Mouse (Mus musculus): ENCODE results near the gene Yif1a. TPM values are rescaled to one million over a fixed set of nuclear protein-coding genes. Genes with fewer than 3 reads are reported as not detected.

Yif1a gene
- polyA plus RNA-seq, 1 experiment from 2014 or later, result 198 TPM

- H3K27ac ChIP-seq (ENCODE audit: low read depth, low read length), result no peak overlapping the region
- H3K4me1 ChIP-seq (replicated peaks; ENCODE audit: control insufficient read depth, insufficient read depth, low read length), result peaks cover 8% of the 10 kb centered on the region; the same call in 1 of the 2 replicates
- no peaks in the 10 kb centered on the region for H3K9me3 ChIP-seq (ENCODE audit: control insufficient read depth)
- H3K9ac ChIP-seq (ENCODE audit: low read depth, low read length), result no peak overlapping the region
- ATAC-seq, result no peak
- H3K27me3 ChIP-seq (replicated peaks; ENCODE audit: control insufficient read depth, insufficient read depth, low read length), result no peaks in the 10 kb centered on the region
- no peak overlapping the region for H3K4me2 ChIP-seq (replicated peaks; ENCODE audit: low read depth)
- TF ChIP-seq CTCF (IDR thresholded peaks at IDR 0.05; ENCODE audit: low read depth), result no peak
- peaks cover 39% of the 10 kb centered on the region for H3K36me3 ChIP-seq (ENCODE audit: control insufficient read depth, insufficient read depth)
- no peak overlapping the region for H3K4me3 ChIP-seq (ENCODE audit: low read depth, low read length)
- 92% methylated on average over 10 of the region's 10 CpGs for WGBS
Observed at GRCm38 (mm10) chr19:5092083-5092482, 3.7 kb downstream of the Yif1a start.

GRCm38 (mm10) chr19:5093481-5094242, 5.3 kb downstream of the Yif1a start:
- TF ChIP-seq CTCF (IDR thresholded peaks at IDR 0.05; ENCODE audit: low read depth), result no peak
- no peak for ATAC-seq
- Histone ChIP-seq H3K36me3 (ENCODE audit: control insufficient read depth, insufficient read depth) (peaks cover 39% of the 10 kb centered on the region), H3K9ac (ENCODE audit: low read depth, low read length) (no peak overlapping the region), H3K4me1 (replicated peaks; ENCODE audit: control insufficient read depth, insufficient read depth, low read length) (peaks cover 12% of the 10 kb centered on the region), H3K27me3 (replicated peaks; ENCODE audit: control insufficient read depth, insufficient read depth, low read length) (0 out of 2 replicates have a peak, but pooled peaks cover 3% of the 10 kb centered on the region), H3K4me3 (ENCODE audit: low read depth, low read length) (no peak overlapping the region), H3K4me2 (replicated peaks; ENCODE audit: low read depth) (no peak overlapping the region), H3K9me3 (ENCODE audit: control insufficient read depth) (no peaks in the 10 kb centered on the region), H3K27ac (ENCODE audit: low read depth, low read length) (no peak overlapping the region)
- WGBS, result 73% methylated on average over 12 of the region's 12 CpGs

GRCm38 (mm10) chr19:5094243-5094632, 5.9 kb downstream of the Yif1a start:
- under 1% methylated on average over 21 of the region's 21 CpGs for WGBS

GRCm38 (mm10) chr19:5094746-5095417, 6.5 kb downstream of the Yif1a start:
- Histone ChIP-seq H3K4me3 (ENCODE audit: low read depth, low read length) (no peak overlapping the region), H3K4me2 (replicated peaks; ENCODE audit: low read depth) (no peak overlapping the region), H3K36me3 (ENCODE audit: control insufficient read depth, insufficient read depth) (peaks cover 42% of the 10 kb centered on the region), H3K27ac (ENCODE audit: low read depth, low read length) (no peak overlapping the region), H3K9me3 (ENCODE audit: control insufficient read depth) (no peaks in the 10 kb centered on the region), H3K9ac (ENCODE audit: low read depth, low read length) (no peak overlapping the region), H3K27me3 (replicated peaks; ENCODE audit: control insufficient read depth, insufficient read depth, low read length) (0 out of 2 replicates have a peak, but pooled peaks cover 3% of the 10 kb centered on the region), H3K4me1 (replicated peaks; ENCODE audit: control insufficient read depth, insufficient read depth, low read length) (peaks cover 9% of the 10 kb centered on the region)
- 45% methylated on average over 11 of the region's 11 CpGs for WGBS
- TF ChIP-seq CTCF (IDR thresholded peaks at IDR 0.05; ENCODE audit: low read depth), result no peak
- ATAC-seq, result no peak

More at GRCm38 (mm10) chr19:5094243-5094632, 5.9 kb downstream of the Yif1a start:
- Histone ChIP-seq H3K27ac (ENCODE audit: low read depth, low read length) (no peak overlapping the region), H3K36me3 (ENCODE audit: control insufficient read depth, insufficient read depth) (peaks cover 41% of the 10 kb centered on the region), H3K27me3 (replicated peaks; ENCODE audit: control insufficient read depth, insufficient read depth, low read length) (0 out of 2 replicates have a peak, but pooled peaks cover 3% of the 10 kb centered on the region), H3K4me1 (replicated peaks; ENCODE audit: control insufficient read depth, insufficient read depth, low read length) (peaks cover 11% of the 10 kb centered on the region), H3K9me3 (ENCODE audit: control insufficient read depth) (no peaks in the 10 kb centered on the region), H3K4me3 (ENCODE audit: low read depth, low read length) (no peak overlapping the region), H3K9ac (ENCODE audit: low read depth, low read length) (no peak overlapping the region), H3K4me2 (replicated peaks; ENCODE audit: low read depth) (no peak overlapping the region)
- peak; percentile 94 for TF ChIP-seq CTCF (IDR thresholded peaks at IDR 0.05; ENCODE audit: low read depth)
- ATAC-seq, result peak; percentile 33

- whole genome bisulfite sequencing, result 14% methylated on average over 9 of the region's 9 CpGs
- peaks cover 9% of the 10 kb centered on the region for H3K4me1 ChIP-seq (replicated peaks; ENCODE audit: control insufficient read depth, insufficient read depth, low read length)
- no peak overlapping the region for H3K4me2 ChIP-seq (replicated peaks; ENCODE audit: low read depth)
- H3K9ac ChIP-seq (ENCODE audit: low read depth, low read length), result no peak overlapping the region
- H3K4me3 ChIP-seq (ENCODE audit: low read depth, low read length), result no peak overlapping the region
- H3K36me3 ChIP-seq (ENCODE audit: control insufficient read depth, insufficient read depth), result peaks cover 46% of the 10 kb centered on the region
- 0 out of 2 replicates have a peak, but pooled peaks cover 3% of the 10 kb centered on the region for H3K27me3 ChIP-seq (replicated peaks; ENCODE audit: control insufficient read depth, insufficient read depth, low read length)
- TF ChIP-seq CTCF (IDR thresholded peaks at IDR 0.05; ENCODE audit: low read depth), result no peak
- no peak overlapping the region for H3K27ac ChIP-seq (ENCODE audit: low read depth, low read length)
- ATAC-seq, result no peak
- H3K9me3 ChIP-seq (ENCODE audit: control insufficient read depth), result no peaks in the 10 kb centered on the region
Observed at GRCm38 (mm10) chr19:5095887-5096474, 7.6 kb downstream of the Yif1a start.
